Mouse (Mus musculus) small intestine, adult 2 months (tissue): ENCODE measurements at regions not wholly inside any gene's neighbourhood (a gene's known extent, or its start where the extent isn't known, plus 50 kb on each side); places are given as distances from the start of the nearest gene placed in this dataset.

Experiments
- CTCF ChIP-seq: fragments of 200-500 bp; IDR thresholded peaks from 2 replicates; pipeline ENCODE4 v1.5.1; 2012; ENCODE audit warnings: low read depth, mild to moderate bottlenecking, control low read depth, inconsistent platforms, low read length, moderate library complexity, mixed read lengths; ENCODE audit not compliant: insufficient replicate concordance, insufficient read length; ENCODE audit errors: extremely low read depth
- POLR2A ChIP-seq: fragments of 200-500 bp; IDR thresholded peaks from 2 replicates; pipeline ENCODE4 v1.6.1; 2012; ENCODE audit warnings: low read depth, mild to moderate bottlenecking, control low read depth, inconsistent platforms, low read length, moderate library complexity

GRCm38 (mm10) chr13:107365241-107365640 lies 343.3 kb upstream of the Kif2a start:
- TF ChIP-seq CTCF (no peak), POLR2A (no peak)
